Mouse (Mus musculus) lung, embryonic 15.5 days (tissue): Measurements from ENCODE around the gene Bhlha9. TPM values are rescaled to one million over a fixed set of nuclear protein-coding genes. Genes with fewer than 3 reads are reported as not detected.
A peak's percentile ranks its signal among the peaks of the same experiment; 100 is the strongest.

Experiments
- ATAC-seq: fragments of 200-750 bp; cut with Nextera tagmentation; 2 replicates; pipeline ENCODE4 v1.8.0; 2017; ENCODE audit warnings: moderate number of reproducible peaks, borderline replicate concordance; ENCODE audit not compliant: low FRiP score, low TSS enrichment; ENCODE audit errors: extremely low read depth
- H3K27ac ChIP-seq: fragments of 300-500 bp; sonication (generic); 2 replicates; pipeline ENCODE4 v1.5.1; 2015; ENCODE audit warnings: moderate library complexity, mild to moderate bottlenecking, inconsistent platforms
- H3K27me3 ChIP-seq: fragments of 300-500 bp; sonication (generic); 2 replicates; pipeline ENCODE4 v1.6.1; 2015; ENCODE audit warnings: inconsistent platforms
- H3K36me3 ChIP-seq: fragments of 300-500 bp; sonication (generic); 2 replicates; pipeline ENCODE4 v1.6.1; 2015; ENCODE audit warnings: inconsistent platforms
- H3K4me1 ChIP-seq: fragments of 300-500 bp; sonication (generic); 2 replicates; pipeline ENCODE4 v1.6.1; 2015; ENCODE audit warnings: inconsistent platforms
- H3K4me2 ChIP-seq: fragments of 300-500 bp; sonication (generic); 2 replicates; pipeline ENCODE4 v1.6.1; 2015; ENCODE audit warnings: inconsistent platforms, mild to moderate bottlenecking, moderate library complexity
- H3K4me3 ChIP-seq: fragments of 300-500 bp; sonication (generic); 2 replicates; pipeline ENCODE4 v1.5.1; 2015; ENCODE audit warnings: mild to moderate bottlenecking, inconsistent platforms
- H3K9ac ChIP-seq: fragments of 300-500 bp; sonication (generic); 2 replicates; pipeline ENCODE4 v1.6.1; 2015; ENCODE audit warnings: inconsistent platforms
- H3K9me3 ChIP-seq: fragments of 300-500 bp; sonication (generic); 2 replicates; pipeline ENCODE4 v1.6.1; 2016; ENCODE audit warnings: inconsistent platforms
- WGBS: fragments of 180-500 bp; shearing (Covaris S2); methylation state at CpG from one replicate; pipeline ENCODE4 v1.1.7; 2015; 5-methylcytosine and 5-hydroxymethylcytosine counted together
- polyA plus RNA-seq: library from polyadenylated mRNA; unstranded; fragments of >200 nt; fragmentation: Nextera tagmentation; extraction: Ambion mirVana; gene quantifications from 2 replicates; pipeline ENCODE4 v1.2.1, GENCODE M21; 2015

Bhlha9 gene
- polyA plus RNA-seq, 1 experiment from 2014 or later, result not detected

GRCm38 (mm10) chr11:76709625-76710452 lies 37.6 kb downstream of the Bhlha9 start:
- Histone ChIP-seq H3K9ac (no peak overlapping the region), H3K4me1 (0 out of 2 replicates have a peak, but pooled peaks cover 5% of the 10 kb centered on the region), H3K4me3 (no peak overlapping the region), H3K4me2 (peak overlapping the region; percentile 29; the same call in 1 of the 2 replicates), H3K27me3 (no peaks in the 10 kb centered on the region), H3K9me3 (no peaks in the 10 kb centered on the region), H3K36me3 (no peaks in the 10 kb centered on the region), H3K27ac (peak overlapping the region; percentile 67)
- 23% methylated on average over 12 of the region's 17 CpGs for WGBS
- peak; percentile 79 for ATAC-seq

GRCm38 (mm10) chr11:76717000-76717399 lies 44.7 kb downstream of the Bhlha9 start:
- ATAC-seq, result no peak
- no peak overlapping the region for H3K9ac ChIP-seq
- no peaks in the 10 kb centered on the region for H3K36me3 ChIP-seq
- H3K27ac ChIP-seq, result no peak overlapping the region
- no peaks in the 10 kb centered on the region for H3K9me3 ChIP-seq
- 55% methylated on average over 4 of the region's 4 CpGs for WGBS
- no peaks in the 10 kb centered on the region for H3K27me3 ChIP-seq
- no peaks in the 10 kb centered on the region for H3K4me1 ChIP-seq
- no peak overlapping the region for H3K4me3 ChIP-seq
- no peak overlapping the region for H3K4me2 ChIP-seq

Other genes with a start within 250 kb of the Bhlha9 start
- 25.9 and 28.3 TPM in 2 replicates for gene Abr, start 50.2 kb upstream of the Bhlha9 start, polyA plus RNA-seq
- 0.47 and 0.67 TPM in 2 replicates for gene Trarg1, start 7.3 kb downstream of the Bhlha9 start, polyA plus RNA-seq
- 24.1 and 26.6 TPM in 2 replicates for gene Gosr1, start 91.1 kb downstream of the Bhlha9 start, polyA plus RNA-seq
- 18.4 and 18.7 TPM in 2 replicates for gene Cpd, start 174.5 kb downstream of the Bhlha9 start, polyA plus RNA-seq
- gene Tmigd1, start 229.7 kb downstream of the Bhlha9 start, polyA plus RNA-seq, result 0.14 and 0.24 TPM in 2 replicates